Mouse (Mus musculus) brain, embryonic 14.5 days (tissue): ENCODE results near the gene Acbd3.

ENCODE experiments used
- CTCF ChIP-seq: fragments of 200-500 bp; IDR thresholded peaks from 2 replicates; pipeline ENCODE4 v1.5.1; 2012; ENCODE audit warnings: inconsistent platforms, mild to moderate bottlenecking, moderate library complexity, borderline replicate concordance; ENCODE audit not compliant: insufficient read depth, insufficient read length; ENCODE audit errors: extremely low read depth
- POLR2A ChIP-seq: fragments of 200-500 bp; IDR thresholded peaks from 2 replicates; pipeline ENCODE4 v1.6.1; 2012; ENCODE audit warnings: mild to moderate bottlenecking, inconsistent platforms, borderline replicate concordance; ENCODE audit not compliant: poor library complexity, insufficient read depth, insufficient read length, severe bottlenecking; ENCODE audit errors: extremely low read depth

DNA sequence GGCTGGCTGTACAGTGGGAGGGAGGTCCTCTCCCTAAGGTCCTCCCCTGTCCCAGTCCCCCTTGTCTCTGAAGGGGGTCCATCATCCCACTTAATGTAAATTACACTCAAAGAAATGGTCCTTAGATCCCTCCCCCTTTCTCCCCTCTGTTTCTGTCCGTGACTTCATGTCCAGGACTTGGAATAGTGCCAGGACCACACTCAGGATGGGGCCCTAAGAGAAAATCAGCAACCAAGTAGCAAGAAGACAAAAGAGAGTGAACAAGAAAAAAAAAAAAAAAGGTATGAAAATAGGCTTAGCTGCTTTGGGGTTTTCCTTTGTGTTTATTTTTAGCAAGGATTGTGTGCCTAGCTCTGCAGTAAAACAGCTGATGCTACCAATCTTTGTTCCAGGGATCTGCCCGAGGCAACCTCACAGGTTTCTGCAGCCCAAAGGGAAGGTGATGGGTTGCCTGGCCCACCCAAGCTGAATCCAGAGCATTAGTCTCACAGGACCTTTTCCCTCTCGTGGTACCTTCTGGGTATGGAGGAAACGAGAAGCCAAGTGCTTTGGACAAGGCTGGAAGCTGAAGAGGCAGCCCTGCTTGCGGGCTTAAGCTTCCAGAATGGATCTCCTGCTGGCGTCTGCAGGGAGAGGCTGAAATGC, 50.1 kb downstream of the Acbd3 start:
- TF ChIP-seq POLR2A = no peak
- TF ChIP-seq CTCF = no peak
